Mouse (Mus musculus): ENCODE measurements around the gene Pes1.

DNA sequence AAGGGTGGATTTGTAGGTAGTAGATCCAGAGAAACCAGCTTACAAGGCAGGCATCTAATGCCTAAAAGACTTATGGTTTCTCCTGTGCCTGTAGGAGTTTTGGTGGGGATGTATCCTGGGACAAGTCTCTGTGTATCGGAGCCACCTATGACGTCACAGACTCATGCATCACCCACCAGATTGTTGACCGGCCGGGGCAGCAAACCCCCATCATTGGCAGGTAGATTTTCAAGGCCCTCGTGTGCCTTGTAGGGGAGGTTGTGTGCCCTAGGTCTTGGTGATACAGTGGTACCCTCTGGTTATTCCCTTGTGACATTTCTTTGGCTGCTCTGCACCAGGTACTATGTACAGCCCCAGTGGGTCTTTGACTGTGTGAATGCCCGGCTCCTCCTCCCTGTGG is 12.9 kb downstream of the Pes1 start, which contains the start of gene 4930556J24Rik:
- no peak for TF ChIP-seq CTCF (IDR thresholded peaks at IDR 0.05; ENCODE audit: low read depth)
- TF ChIP-seq EP300 (IDR thresholded peaks at IDR 0.05; ENCODE audit: low read depth) = no peak

Data from heart, postnatal 0 days (tissue).